Mouse (Mus musculus) thymus, adult 2 months (tissue): Measurements from ENCODE around the gene Efhd2.

Experiments used
- CTCF ChIP-seq: fragments of 200-500 bp; IDR thresholded peaks from 2 replicates; pipeline ENCODE4 v1.5.1; 2012; ENCODE audit warnings: mild to moderate bottlenecking, control low read depth, low read length, moderate library complexity, borderline replicate concordance; ENCODE audit not compliant: control insufficient read depth, poor library complexity, insufficient read depth; ENCODE audit errors: extremely low read depth
- POLR2A ChIP-seq: fragments of 200-500 bp; IDR thresholded peaks from 2 replicates; pipeline ENCODE4 v1.6.1; 2012; ENCODE audit warnings: mild to moderate bottlenecking, low read length, control low read depth, moderate library complexity; ENCODE audit not compliant: control insufficient read depth, poor library complexity, insufficient read depth; ENCODE audit errors: extremely low read depth

DNA sequence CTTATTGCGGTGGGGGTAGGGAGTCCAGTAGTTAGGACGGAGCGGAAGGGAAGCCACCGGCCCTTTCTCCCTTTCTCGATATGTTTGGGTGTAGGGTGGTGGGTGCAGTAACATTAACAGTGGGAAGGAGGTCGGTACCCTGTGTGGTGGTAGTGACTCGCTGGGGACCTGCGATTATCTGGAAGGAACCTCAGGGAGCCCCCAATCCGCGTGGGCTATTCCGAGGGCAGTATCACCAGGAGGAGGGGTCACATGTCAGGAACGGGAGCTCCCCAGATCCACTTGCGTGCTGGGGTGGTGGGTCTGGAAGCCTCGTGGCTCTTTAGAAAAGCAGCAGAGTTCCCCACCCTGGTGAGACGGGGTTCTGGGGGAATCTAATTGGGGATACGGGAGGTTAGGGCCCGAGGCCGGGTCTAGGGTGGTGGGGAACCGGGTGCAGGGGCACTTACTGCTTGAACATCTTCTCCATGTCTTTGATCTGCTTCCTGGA, 564 bp downstream of the Efhd2 start:
- TF ChIP-seq CTCF = no peak
- TF ChIP-seq POLR2A = no peak
